Mouse (Mus musculus) MEL (cell line): Measurements from ENCODE around the gene Aamp. TPM values are rescaled to one million over a fixed set of nuclear protein-coding genes. Genes with fewer than 3 reads are reported as not detected.

Experiments used
- DNase-seq: peaks from one replicate; pipeline ENCODE4 v3.0.0; 2011; ENCODE audit warnings: low read depth, low spot score
- H3K27ac ChIP-seq: 2 replicates; pipeline ENCODE4 v1.5.1; 2012; ENCODE audit warnings: low read depth, mild to moderate bottlenecking, control low read depth, low read length, moderate library complexity; ENCODE audit not compliant: control insufficient read depth
- H3K27me3 ChIP-seq, 2 experiments: fragments of 150-350 bp in 1 of 2; sonication (generic) in 1 of 2; 2 replicates each; pipeline ENCODE4 v1.6.1; 2012; ENCODE audit warnings: low read length in 2 of 2, mild to moderate bottlenecking in 2 of 2, improper control_type of control experiment in 1 of 2, moderate library complexity in 1 of 2; ENCODE audit not compliant: insufficient read depth in 2 of 2, control insufficient read depth in 1 of 2
- H3K36me3 ChIP-seq, 2 experiments: 2 replicates each; pipeline ENCODE4 v1.6.1; 2012 to 2014; ENCODE audit warnings: low read length in 2 of 2, improper control_type of control experiment in 1 of 2, inconsistent platforms in 1 of 2, mild to moderate bottlenecking in 1 of 2; ENCODE audit not compliant: insufficient read depth in 2 of 2, control insufficient read depth in 1 of 2
- H3K4me1 ChIP-seq, 2 experiments: fragments of 150-350 bp in 1 of 2; sonication (generic) in 1 of 2; 2 replicates each; pipeline ENCODE4 v1.6.1; 2012; ENCODE audit warnings: low read length in 2 of 2, improper control_type of control experiment in 1 of 2, mild to moderate bottlenecking in 1 of 2; ENCODE audit not compliant: insufficient read depth in 2 of 2, control insufficient read depth in 1 of 2
- H3K4me3 ChIP-seq, 2 experiments: fragments of 150-350 bp in 1 of 2; sonication (generic) in 1 of 2; 2 replicates each; pipeline ENCODE4 v1.5.1; 2012; ENCODE audit warnings: low read depth in 2 of 2, low read length in 2 of 2, mild to moderate bottlenecking in 2 of 2, moderate library complexity in 2 of 2, control low read depth in 1 of 2, improper control_type of control experiment in 1 of 2; ENCODE audit not compliant: control insufficient read depth in 1 of 2, insufficient read depth in 1 of 2
- H3K79me2 ChIP-seq: 2 replicates; pipeline ENCODE4 v1.6.1; 2012; ENCODE audit warnings: mild to moderate bottlenecking, low read length, moderate library complexity; ENCODE audit not compliant: control insufficient read depth, poor library complexity, insufficient read depth
- H3K9ac ChIP-seq: 2 replicates; pipeline ENCODE4 v1.6.1; 2012; ENCODE audit warnings: low read depth, mild to moderate bottlenecking, control low read depth, low read length, moderate library complexity; ENCODE audit not compliant: control insufficient read depth, poor library complexity, severe bottlenecking
- H3K9me3 ChIP-seq: fragments of 150-350 bp; sonication (generic); replicated peaks from 2 replicates; pipeline ENCODE4 v1.6.1; 2012; ENCODE audit warnings: mild to moderate bottlenecking, low read length, improper control_type of control experiment, moderate library complexity; ENCODE audit not compliant: insufficient read depth
- GATA1 ChIP-seq: IDR thresholded peaks from 2 replicates; pipeline ENCODE4 v1.6.1; 2011; ENCODE audit warnings: low read depth, low read length, improper control_type of control experiment
- JUND ChIP-seq: IDR thresholded peaks from 2 replicates; pipeline ENCODE4 v1.6.1; 2011; ENCODE audit warnings: low read depth, mild to moderate bottlenecking, improper control_type of control experiment, low read length
- KAT2A ChIP-seq: conservative IDR thresholded peaks from 2 replicates; pipeline ENCODE4 v1.6.1; 2012; ENCODE audit warnings: low read depth, low read length, improper control_type of control experiment, inconsistent platforms
- MXI1 ChIP-seq: IDR thresholded peaks from 2 replicates; pipeline ENCODE4 v1.6.1; 2011; ENCODE audit warnings: mild to moderate bottlenecking, low read depth, low read length, improper control_type of control experiment
- NELFE ChIP-seq: IDR thresholded peaks from 2 replicates; pipeline ENCODE4 v1.6.1; 2011; ENCODE audit warnings: low read depth, low read length, improper control_type of control experiment
- POLR2A ChIP-seq, 2 experiments: IDR thresholded peaks; 2 replicates each; pipeline ENCODE4 v1.6.1; 2011 to 2012; ENCODE audit warnings: low read length in 2 of 2, mild to moderate bottlenecking in 2 of 2, control low read depth in 1 of 2, improper control_type of control experiment in 1 of 2, low read depth in 1 of 2, moderate library complexity in 1 of 2; ENCODE audit not compliant: control insufficient read depth in 1 of 2, insufficient read depth in 1 of 2, poor library complexity in 1 of 2
- POLR2AphosphoS2 ChIP-seq: IDR thresholded peaks from 2 replicates; pipeline ENCODE4 v1.6.1; 2011; ENCODE audit warnings: low read length, improper control_type of control experiment
- RCOR1 ChIP-seq: IDR thresholded peaks from 2 replicates; pipeline ENCODE4 v1.6.1; 2012; ENCODE audit warnings: low read depth, mild to moderate bottlenecking, inconsistent platforms, low read length, improper control_type of control experiment
- SIN3A ChIP-seq: IDR thresholded peaks from 2 replicates; pipeline ENCODE4 v1.6.1; 2012; ENCODE audit warnings: low read length, improper control_type of control experiment, inconsistent platforms
- SMC3 ChIP-seq: IDR thresholded peaks from 2 replicates; pipeline ENCODE4 v1.6.1; 2011; ENCODE audit warnings: low read depth, low read length, improper control_type of control experiment
- USF1 ChIP-seq: IDR thresholded peaks from 2 replicates; pipeline ENCODE4 v1.6.1; 2014; ENCODE audit warnings: low read depth, mild to moderate bottlenecking, inconsistent platforms, low read length, improper control_type of control experiment, moderate library complexity
- USF2 ChIP-seq, 2 experiments: IDR thresholded peaks; 2 replicates each; pipeline ENCODE4 v1.6.1; 2011 to 2012; ENCODE audit warnings: improper control_type of control experiment in 2 of 2, low read length in 2 of 2, borderline replicate concordance in 1 of 2, inconsistent platforms in 1 of 2, low read depth in 1 of 2, mild to moderate bottlenecking in 1 of 2; ENCODE audit not compliant: insufficient read depth in 1 of 2
- polyA plus RNA-seq, 2 experiments: library from polyadenylated mRNA; stranded (reverse) in 1 of 2; unstranded in 1 of 2; fragments of >175 nt in 1 of 2; fragments of >200 nt in 1 of 2; gene quantifications; 2 replicates each; pipeline versions ENCODE4 v1.2.1 to v1.2.4; 2012; ENCODE audit warnings: low replicate concordance in 2 of 2, low read depth in 1 of 2; ENCODE audit not compliant: insufficient read length in 2 of 2, insufficient read depth in 1 of 2, missing spikeins in 1 of 2
- total RNA-seq: library from RNA; depleted of rRNA; stranded (reverse); fragments of 300-350 nt; gene quantifications from 2 replicates; pipeline ENCODE4 v1.2.3, GENCODE M21; 2012

The Aamp gene
- total and polyA plus RNA-seq, 3 experiments = 108 to 169 TPM; not detected in 1

DNA sequence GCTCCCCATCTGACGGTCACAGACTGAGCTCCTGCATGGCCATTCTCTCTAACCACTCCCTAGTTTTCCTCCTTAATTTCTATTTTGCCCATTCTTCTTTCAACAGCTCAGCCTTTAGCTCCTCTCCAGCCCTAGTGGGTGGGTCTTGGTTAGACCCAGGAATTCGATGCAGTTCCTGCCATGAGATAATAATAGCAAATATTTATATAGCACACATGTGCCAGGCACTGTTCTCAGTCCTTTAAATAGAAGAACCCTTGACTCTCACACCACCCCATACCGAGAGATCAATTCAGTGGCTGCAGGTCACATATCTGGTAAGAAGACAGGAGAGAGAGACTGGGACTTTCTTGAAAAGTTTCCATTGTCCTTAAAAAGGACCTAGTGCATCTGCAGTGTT, 36.9 kb upstream of the Aamp start:
- Histone ChIP-seq H3K27ac (no peak overlapping the region), H3K9ac (no peak overlapping the region), H3K4me3 (no peak overlapping the region), H3K9me3 (no peaks in the 10 kb centered on the region), H3K27me3 (no peaks in the 10 kb centered on the region), H3K4me1 (no peaks in the 10 kb centered on the region), H3K79me2 (no peaks in the 10 kb centered on the region), H3K36me3 (no peaks in the 10 kb centered on the region)
- DNase-seq = no peak
- no peak for TF ChIP-seq NELFE
- no peak for TF ChIP-seq MXI1
- TF ChIP-seq USF1 = no peak
- TF ChIP-seq GATA1 = no peak

DNA sequence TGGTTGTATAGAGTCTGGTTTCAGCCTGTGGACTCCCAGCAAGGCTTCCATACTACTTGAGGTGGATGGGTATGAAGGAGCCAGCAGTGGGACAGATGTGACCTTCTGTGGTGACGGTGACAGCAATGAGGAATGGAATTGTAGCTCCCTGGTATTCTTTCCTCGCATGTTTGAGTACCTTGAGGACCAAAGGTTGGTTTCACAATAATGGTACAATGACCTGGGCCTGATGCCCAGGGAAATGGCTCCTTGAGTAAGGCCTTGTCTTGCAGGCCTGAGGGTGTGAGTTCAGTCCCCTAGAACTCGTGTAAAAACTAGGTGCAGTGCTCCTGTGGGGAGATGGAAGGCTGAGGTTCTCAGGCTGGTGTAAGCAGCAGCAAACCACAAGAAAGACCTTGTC, 34.2 kb upstream of the Aamp start:
- Histone ChIP-seq H3K9me3 (no peaks in the 10 kb centered on the region), H3K79me2 (no peaks in the 10 kb centered on the region), H3K27me3 (no peaks in the 10 kb centered on the region), H3K9ac (no peak overlapping the region), H3K27ac (no peak overlapping the region), H3K4me3 (no peak overlapping the region), H3K36me3 (no peaks in the 10 kb centered on the region), H3K4me1 (peaks cover 0 to 1% of the 10 kb centered on the region in 2 experiments; a peak in 1 of 4 replicates)
- no peak for DNase-seq
- TF ChIP-seq KAT2A (no peak), POLR2A (IDR thresholded peaks at IDR 0.05; ENCODE audit: control insufficient read depth in 1 of 2, insufficient read depth in 1 of 2, low read depth in 1 of 2, low read length in 2 of 2, poor library complexity in 1 of 2) (no peak), JUND (no peak), SIN3A (no peak), RCOR1 (no peak), USF1 (no peak)

DNA sequence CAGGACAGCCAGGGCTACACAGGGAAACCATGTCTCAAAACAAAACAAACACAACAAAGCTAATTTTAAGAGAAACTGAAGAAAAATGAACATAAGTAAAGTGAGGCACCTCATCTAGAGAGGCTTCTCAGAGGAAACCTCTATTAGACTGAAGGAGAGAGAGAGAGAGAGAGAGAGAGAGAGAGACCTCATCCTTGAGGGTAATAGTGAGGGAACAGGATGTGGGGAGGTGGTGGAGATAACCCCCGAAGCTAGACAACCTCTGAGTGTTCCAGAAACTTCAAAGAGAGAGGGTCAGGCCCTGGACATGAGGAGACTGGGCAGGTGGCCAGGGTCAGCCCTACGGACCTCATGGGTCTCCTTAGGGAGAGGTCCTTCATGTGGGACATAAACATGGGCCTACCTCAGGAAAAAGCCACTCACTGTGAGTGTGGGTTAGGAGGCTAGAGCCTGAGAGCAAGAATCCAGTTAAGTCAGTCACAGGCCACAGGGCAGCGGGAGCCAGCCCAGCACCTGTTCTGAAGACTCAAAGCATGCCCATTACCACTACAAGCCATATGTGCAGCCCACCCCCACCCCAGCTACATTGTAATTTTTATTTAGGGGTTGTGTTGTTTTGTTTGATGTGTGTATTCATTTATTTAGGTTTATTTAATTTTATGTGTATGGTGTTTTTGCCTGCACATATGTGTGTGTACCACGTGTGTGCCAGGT, 31.7 kb upstream of the Aamp start:
- Histone ChIP-seq H3K79me2 (no peaks in the 10 kb centered on the region), H3K9me3 (no peaks in the 10 kb centered on the region), H3K27ac (no peak overlapping the region), H3K9ac (no peak overlapping the region), H3K4me3 (no peak overlapping the region), H3K36me3 (no peaks in the 10 kb centered on the region), H3K27me3 (no peaks in the 10 kb centered on the region), H3K4me1 (peaks cover 2 to 3% of the 10 kb centered on the region in 2 experiments; a peak in 1 of 4 replicates)
- no peak for DNase-seq
- TF ChIP-seq SMC3 (no peak), POLR2AphosphoS2 (no peak), USF2 (IDR thresholded peaks at IDR 0.05; ENCODE audit: borderline replicate concordance in 1 of 2, insufficient read depth in 1 of 2, low read depth in 1 of 2, low read length in 2 of 2) (no peak)
